Mouse (Mus musculus) cortical plate, adult 2 months (tissue): Measurements from ENCODE around the gene Sestd1. TPM values are rescaled to one million over a fixed set of nuclear protein-coding genes. Genes with fewer than 3 reads are reported as not detected.

Source experiments
- H3K27ac ChIP-seq: fragments of 200-500 bp; 2 replicates; pipeline ENCODE4 v1.5.1; 2012; ENCODE audit warnings: low read length, control low read depth, inconsistent platforms; ENCODE audit not compliant: insufficient read depth
- H3K4me1 ChIP-seq: fragments of 200-500 bp; 2 replicates; pipeline ENCODE4 v1.6.1; 2011; ENCODE audit warnings: low read length; ENCODE audit not compliant: control insufficient read depth, insufficient read depth
- H3K4me3 ChIP-seq: fragments of 200-500 bp; 2 replicates; pipeline ENCODE4 v1.5.1; 2011; ENCODE audit warnings: mild to moderate bottlenecking, low read length, control low read depth; ENCODE audit not compliant: insufficient read depth
- CTCF ChIP-seq: fragments of 200-500 bp; IDR thresholded peaks from 2 replicates; pipeline ENCODE4 v1.5.1; 2011; ENCODE audit warnings: mild to moderate bottlenecking, control low read depth, low read length; ENCODE audit not compliant: insufficient read depth; ENCODE audit errors: extremely low read depth
- POLR2A ChIP-seq: fragments of 200-500 bp; IDR thresholded peaks from 2 replicates; pipeline ENCODE4 v1.6.1; 2011; ENCODE audit warnings: mild to moderate bottlenecking, low read length, control low read depth; ENCODE audit not compliant: insufficient read depth; ENCODE audit errors: extremely low read depth
- polyA plus RNA-seq: library from polyadenylated mRNA; depleted of rRNA; stranded (reverse); fragments of >200 nt; gene quantifications from 2 replicates; pipeline ENCODE4 v1.2.3, GENCODE M21; 2012

Gene Sestd1
- polyA plus RNA-seq, 1 experiment = 29.2 TPM

- H3K27ac ChIP-seq = no peak overlapping the region
- TF ChIP-seq CTCF (no peak), POLR2A (no peak)
- H3K4me3 ChIP-seq = no peak overlapping the region
Observed at GRCm38 (mm10) chr2:77303716-77304115, 23.3 kb upstream of the Sestd1 start.

GRCm38 (mm10) chr2:77302655-77303348 is 22.4 kb upstream of the Sestd1 start:
- Histone ChIP-seq H3K4me3 (no peak overlapping the region), H3K27ac (no peak overlapping the region), H3K4me1 (no peaks in the 10 kb centered on the region)
- TF ChIP-seq POLR2A (no peak), CTCF (no peak)

More at GRCm38 (mm10) chr2:77303716-77304115, 23.3 kb upstream of the Sestd1 start:
- H3K4me1 ChIP-seq = no peaks in the 10 kb centered on the region

- Histone ChIP-seq H3K4me1 (no peaks in the 10 kb centered on the region), H3K27ac (no peak overlapping the region), H3K4me3 (no peak overlapping the region)
- TF ChIP-seq CTCF (no peak), POLR2A (no peak)
Observed at GRCm38 (mm10) chr2:77301687-77302389, 21.4 kb upstream of the Sestd1 start.

GRCm38 (mm10) chr2:77289701-77290100 is 9.3 kb upstream of the Sestd1 start:
- H3K4me1 ChIP-seq = no peaks in the 10 kb centered on the region; the same call in 1 of the 2 replicates

GRCm38 (mm10) chr2:77286755-77287154 is 6.4 kb upstream of the Sestd1 start:
- H3K27ac ChIP-seq = no peak overlapping the region

More at GRCm38 (mm10) chr2:77289701-77290100, 9.3 kb upstream of the Sestd1 start:
- no peak overlapping the region for H3K4me3 ChIP-seq
- H3K27ac ChIP-seq = no peak overlapping the region
- TF ChIP-seq POLR2A = no peak

GRCm38 (mm10) chr2:77284281-77284899 is 4.0 kb upstream of the Sestd1 start:
- Histone ChIP-seq H3K4me1 (no peaks in the 10 kb centered on the region; the same call in 1 of the 2 replicates), H3K27ac (no peak overlapping the region), H3K4me3 (no peak overlapping the region)
- no peak for TF ChIP-seq CTCF

More at GRCm38 (mm10) chr2:77286755-77287154, 6.4 kb upstream of the Sestd1 start:
- Histone ChIP-seq H3K4me1 (no peaks in the 10 kb centered on the region; the same call in 1 of the 2 replicates), H3K4me3 (no peak overlapping the region)
- no peak for TF ChIP-seq CTCF
- no peak for TF ChIP-seq POLR2A

- H3K4me3 ChIP-seq = peak overlapping the region; percentile 70
- H3K27ac ChIP-seq = 0 out of 2 replicates have a peak overlapping the region, but pooled peaks have one; percentile 60
- peaks cover 6% of the 10 kb centered on the region for H3K4me1 ChIP-seq
- TF ChIP-seq POLR2A (no peak), CTCF (no peak)
Observed at GRCm38 (mm10) chr2:77279861-77280511, 406 bp downstream of the Sestd1 start.

GRCm38 (mm10) chr2:77277272-77277671 is 3.1 kb downstream of the Sestd1 start:
- H3K4me1 ChIP-seq = peaks cover 13% of the 10 kb centered on the region
- no peak overlapping the region for H3K4me3 ChIP-seq
- no peak overlapping the region for H3K27ac ChIP-seq
- TF ChIP-seq CTCF (no peak), POLR2A (no peak)

- peaks cover 15% of the 10 kb centered on the region for H3K4me1 ChIP-seq
- H3K4me3 ChIP-seq = no peak overlapping the region
- TF ChIP-seq POLR2A = no peak
- TF ChIP-seq CTCF = no peak
- no peak overlapping the region for H3K27ac ChIP-seq
Observed at GRCm38 (mm10) chr2:77275851-77276250, 4.5 kb downstream of the Sestd1 start.
